Mouse (Mus musculus) heart, adult 10 weeks (tissue): Measurements from ENCODE around the gene Esf1. TPM values are rescaled to one million over a fixed set of nuclear protein-coding genes. Genes with fewer than 3 reads are reported as not detected.

Experiments used
- polyA plus RNA-seq: library from polyadenylated mRNA; stranded (reverse); fragments of 350-450 nt; fragmentation: Illumina TruSeq; extraction: RNeasy Lipid Tissue Mini Kit (QIAGEN cat#74804); gene quantifications from one replicate; pipeline ENCODE4 v1.2.3, GENCODE M21; 2014; ENCODE audit warnings: low read depth, low replicate concordance

Esf1 gene
- polyA plus RNA-seq: 13.0 TPM

GRCm38 (mm10) chr2:140170127-140170802 lies at the start of gene Esf1, which contains the start of gene Ndufaf5:
Gene Esf1 (minus strand): TSS chr2:140170564.
Gene Ndufaf5 (plus strand): TSS chr2:140170649.

GRCm38 (mm10) chr2:140151743-140152142 lies 18.6 kb downstream of the Esf1 start, which contains the start of gene Gm17374:
Gene Gm17374 (plus strand): TSS chr2:140152043.

Other genes starting within 250 kb of the Esf1 start
- 9.4 TPM for gene Tasp1, start 103.8 kb downstream of the Esf1 start, polyA plus RNA-seq
- gene Gm17374, start 18.5 kb downstream of the Esf1 start, polyA plus RNA-seq: not detected
- 35.4 TPM for gene Ndufaf5, start 85 bp upstream of the Esf1 start, polyA plus RNA-seq
- gene Sel1l2, start 219.1 kb upstream of the Esf1 start, polyA plus RNA-seq: not detected
- 12.1 TPM for gene Macrod2, start 224.7 kb upstream of the Esf1 start, polyA plus RNA-seq